Mouse (Mus musculus) heart, embryonic 15.5 days (tissue): ENCODE measurements around the gene Hps4. TPM values are rescaled to one million over a fixed set of nuclear protein-coding genes. Genes with fewer than 3 reads are reported as not detected.

Experiments
- ATAC-seq: fragments of 200-750 bp; cut with Nextera tagmentation; replicated peaks from 2 replicates; pipeline ENCODE4 v1.8.0; 2017; ENCODE audit warnings: low read depth, moderate TSS enrichment; ENCODE audit not compliant: insufficient number of reproducible peaks, insufficient read depth, low FRiP score
- H3K27ac ChIP-seq: fragments of 300-500 bp; sonication (generic); 2 replicates; pipeline ENCODE4 v1.5.1; 2015; ENCODE audit warnings: mild to moderate bottlenecking, inconsistent platforms
- H3K27me3 ChIP-seq: fragments of 300-500 bp; sonication (generic); 2 replicates; pipeline ENCODE4 v1.6.1; 2015; ENCODE audit warnings: inconsistent platforms
- H3K36me3 ChIP-seq: fragments of 300-500 bp; sonication (generic); 2 replicates; pipeline ENCODE4 v1.6.1; 2015; ENCODE audit warnings: mild to moderate bottlenecking, inconsistent platforms
- H3K4me1 ChIP-seq: fragments of 300-500 bp; sonication (generic); replicated peaks from 2 replicates; pipeline ENCODE4 v1.6.1; 2015; ENCODE audit warnings: inconsistent platforms
- H3K4me2 ChIP-seq: fragments of 300-500 bp; sonication (generic); 2 replicates; pipeline ENCODE4 v1.6.1; 2015; ENCODE audit warnings: inconsistent platforms, mild to moderate bottlenecking, moderate library complexity
- H3K4me3 ChIP-seq: fragments of 300-500 bp; sonication (generic); 2 replicates; pipeline ENCODE4 v1.5.1; 2015; ENCODE audit warnings: mild to moderate bottlenecking, inconsistent platforms
- H3K9ac ChIP-seq: fragments of 300-500 bp; sonication (generic); 2 replicates; pipeline ENCODE4 v1.6.1; 2015; ENCODE audit warnings: mild to moderate bottlenecking, inconsistent platforms
- H3K9me3 ChIP-seq: fragments of 300-500 bp; sonication (generic); replicated peaks from 2 replicates; pipeline ENCODE4 v1.6.1; 2016; ENCODE audit warnings: inconsistent platforms
- WGBS: fragments of 180-500 bp; shearing (Covaris S2); methylation state at CpG from one replicate; pipeline ENCODE4 v1.1.7; 2015; ENCODE audit warnings: mixed read lengths; 5-methylcytosine and 5-hydroxymethylcytosine counted together
- polyA plus RNA-seq: library from polyadenylated mRNA; unstranded; fragments of >200 nt; fragmentation: Nextera tagmentation; extraction: Ambion mirVana; gene quantifications from 2 replicates; pipeline ENCODE4 v1.2.1, GENCODE M21; 2015

The Hps4 gene
- polyA plus RNA-seq, 1 experiment from 2014 or later: 15.6 TPM

GRCm38 (mm10) chr5:112344092-112344960 is 1.4 kb downstream of the Hps4 start:
- Histone ChIP-seq H3K27me3 (no peaks in the 10 kb centered on the region), H3K9me3 (no peaks in the 10 kb centered on the region), H3K4me1 (peaks cover 18% of the 10 kb centered on the region), H3K4me3 (no peak overlapping the region), H3K27ac (no peak overlapping the region), H3K36me3 (peaks cover 2% of the 10 kb centered on the region; the same call in 1 of the 2 replicates), H3K9ac (no peak overlapping the region), H3K4me2 (peak overlapping the region; percentile 80; the same call in 1 of the 2 replicates)
- 81% methylated on average over 6 of the region's 6 CpGs for WGBS
- ATAC-seq: no peak

GRCm38 (mm10) chr5:112346211-112346965 is 3.5 kb downstream of the Hps4 start:
- peaks cover 18% of the 10 kb centered on the region for H3K4me1 ChIP-seq
- H3K36me3 ChIP-seq: peaks cover 9% of the 10 kb centered on the region; the same call in 1 of the 2 replicates
- no peak overlapping the region for H3K4me2 ChIP-seq
- H3K4me3 ChIP-seq: no peak overlapping the region
- no peaks in the 10 kb centered on the region for H3K9me3 ChIP-seq
- WGBS: 78% methylated on average over 16 of the region's 16 CpGs
- ATAC-seq: no peak
- no peak overlapping the region for H3K9ac ChIP-seq
- no peaks in the 10 kb centered on the region for H3K27me3 ChIP-seq
- no peak overlapping the region for H3K27ac ChIP-seq

GRCm38 (mm10) chr5:112349169-112349568 is 6.3 kb downstream of the Hps4 start:
- 87% methylated on average over 8 of the region's 8 CpGs for WGBS
- Histone ChIP-seq H3K9me3 (no peaks in the 10 kb centered on the region), H3K27ac (no peak overlapping the region), H3K4me1 (no peaks in the 10 kb centered on the region), H3K36me3 (peaks cover 14% of the 10 kb centered on the region; the same call in 1 of the 2 replicates), H3K9ac (no peak overlapping the region), H3K27me3 (no peaks in the 10 kb centered on the region), H3K4me2 (no peak overlapping the region), H3K4me3 (no peak overlapping the region)
- ATAC-seq: no peak

GRCm38 (mm10) chr5:112355493-112355892 is 12.6 kb downstream of the Hps4 start:
- no peaks in the 10 kb centered on the region; the same call in 1 of the 2 replicates for H3K4me1 ChIP-seq
- ATAC-seq: no peak
- 79% methylated on average over 6 of the region's 6 CpGs for WGBS

GRCm38 (mm10) chr5:112355910-112356309 is 13.0 kb downstream of the Hps4 start, which contains the start of gene Gm6583:
Gene Gm6583, minus strand, starts transcription at chr5:112356033.
- Histone ChIP-seq H3K4me1 (no peaks in the 10 kb centered on the region; the same call in 1 of the 2 replicates), H3K9me3 (no peaks in the 10 kb centered on the region), H3K27ac (no peak within 1 kb of the TSS), H3K4me2 (no peak within 1 kb of the TSS), H3K36me3 (peaks cover 9% of the 10 kb centered on the region; the same call in 1 of the 2 replicates), H3K27me3 (no peaks in the 10 kb centered on the region), H3K4me3 (no peak within 1 kb of the TSS), H3K9ac (no peak within 1 kb of the TSS)
- ATAC-seq: no peak
- WGBS: 64% methylated on average over 13 of the region's 13 CpGs

More at GRCm38 (mm10) chr5:112355493-112355892, 12.6 kb downstream of the Hps4 start:
- Histone ChIP-seq H3K9me3 (no peaks in the 10 kb centered on the region), H3K4me3 (no peak overlapping the region), H3K27ac (no peak overlapping the region), H3K27me3 (no peaks in the 10 kb centered on the region), H3K36me3 (peaks cover 9% of the 10 kb centered on the region; the same call in 1 of the 2 replicates), H3K9ac (no peak overlapping the region), H3K4me2 (no peak overlapping the region)

- Histone ChIP-seq H3K4me2 (no peak overlapping the region), H3K4me1 (no peaks in the 10 kb centered on the region; the same call in 1 of the 2 replicates), H3K9ac (no peak overlapping the region), H3K27me3 (no peaks in the 10 kb centered on the region), H3K4me3 (no peak overlapping the region), H3K27ac (no peak overlapping the region), H3K9me3 (no peaks in the 10 kb centered on the region), H3K36me3 (peaks cover 9% of the 10 kb centered on the region; the same call in 1 of the 2 replicates)
- 80% methylated on average over 9 of the region's 9 CpGs for WGBS
- ATAC-seq: no peak
Measured at GRCm38 (mm10) chr5:112356322-112356721, 13.4 kb downstream of the Hps4 start.

GRCm38 (mm10) chr5:112359520-112359919 is 16.6 kb downstream of the Hps4 start:
- 49% methylated on average over 4 of the region's 4 CpGs for WGBS
- Histone ChIP-seq H3K36me3 (peaks cover 24% of the 10 kb centered on the region), H3K4me2 (no peak overlapping the region)

GRCm38 (mm10) chr5:112360077-112360476 is 17.2 kb downstream of the Hps4 start:
- Histone ChIP-seq H3K9me3 (no peaks in the 10 kb centered on the region), H3K4me3 (no peak overlapping the region), H3K4me1 (no peaks in the 10 kb centered on the region; the same call in 1 of the 2 replicates), H3K36me3 (peaks cover 20% of the 10 kb centered on the region), H3K27me3 (no peaks in the 10 kb centered on the region), H3K4me2 (no peak overlapping the region), H3K27ac (no peak overlapping the region), H3K9ac (no peak overlapping the region)
- ATAC-seq: no peak
- WGBS: 85% methylated on average over 3 of the region's 3 CpGs

More at GRCm38 (mm10) chr5:112359520-112359919, 16.6 kb downstream of the Hps4 start:
- no peak overlapping the region for H3K9ac ChIP-seq
- no peaks in the 10 kb centered on the region for H3K9me3 ChIP-seq
- no peak overlapping the region for H3K27ac ChIP-seq
- H3K4me1 ChIP-seq: no peaks in the 10 kb centered on the region; the same call in 1 of the 2 replicates
- no peak for ATAC-seq
- H3K27me3 ChIP-seq: no peaks in the 10 kb centered on the region
- H3K4me3 ChIP-seq: no peak overlapping the region

GRCm38 (mm10) chr5:112364184-112364797 is 21.4 kb downstream of the Hps4 start:
- peaks cover 26% of the 10 kb centered on the region for H3K36me3 ChIP-seq
- 74% methylated on average over 10 of the region's 10 CpGs for whole genome bisulfite sequencing
- no peaks in the 10 kb centered on the region for H3K9me3 ChIP-seq
- no peak for ATAC-seq
- H3K27me3 ChIP-seq: no peaks in the 10 kb centered on the region
- H3K27ac ChIP-seq: no peak overlapping the region
- H3K4me3 ChIP-seq: no peak overlapping the region
- no peak overlapping the region for H3K4me2 ChIP-seq
- H3K9ac ChIP-seq: no peak overlapping the region
- no peaks in the 10 kb centered on the region for H3K4me1 ChIP-seq

- no peak for ATAC-seq
- Histone ChIP-seq H3K4me2 (no peak overlapping the region), H3K9ac (no peak overlapping the region), H3K36me3 (peaks cover 41% of the 10 kb centered on the region), H3K27ac (no peak overlapping the region), H3K27me3 (no peaks in the 10 kb centered on the region), H3K9me3 (no peaks in the 10 kb centered on the region), H3K4me3 (no peak overlapping the region), H3K4me1 (no peaks in the 10 kb centered on the region)
- 90% methylated on average over 6 of the region's 6 CpGs for WGBS
Measured at GRCm38 (mm10) chr5:112366879-112367278, 24.0 kb downstream of the Hps4 start.

- peaks cover 42% of the 10 kb centered on the region for H3K36me3 ChIP-seq
- WGBS: 83% methylated on average over 4 of the region's 4 CpGs
- H3K9me3 ChIP-seq: no peaks in the 10 kb centered on the region
- H3K4me3 ChIP-seq: no peak overlapping the region
- H3K4me1 ChIP-seq: no peaks in the 10 kb centered on the region
- no peak overlapping the region for H3K27ac ChIP-seq
- no peak for ATAC-seq
- no peak overlapping the region for H3K9ac ChIP-seq
- H3K27me3 ChIP-seq: no peaks in the 10 kb centered on the region
- H3K4me2 ChIP-seq: no peak overlapping the region
Measured at GRCm38 (mm10) chr5:112367338-112367737, 24.5 kb downstream of the Hps4 start.
